Mouse (Mus musculus): ENCODE data around the gene Ccnd3.

DNA sequence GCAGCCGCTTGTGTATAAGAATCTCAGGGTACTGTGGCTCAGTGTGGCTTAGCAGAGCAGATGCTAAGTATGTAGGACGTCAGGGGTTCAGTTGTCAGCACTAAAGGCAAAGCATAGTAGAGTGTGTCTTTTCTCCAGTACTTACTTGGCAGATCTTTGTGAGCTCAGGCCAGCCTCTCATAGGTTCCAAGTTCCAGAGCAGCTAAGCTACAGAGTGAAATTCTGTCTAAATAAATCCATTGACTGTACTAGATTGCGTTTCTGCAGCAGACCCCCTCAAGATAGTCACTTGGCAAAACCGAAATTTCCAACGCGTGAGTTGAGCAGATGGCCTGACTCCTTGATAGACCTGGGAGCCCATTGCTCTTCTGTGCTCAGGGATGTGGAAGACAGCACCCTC, 20.1 kb downstream of the Ccnd3 start:
- TF ChIP-seq CTCF (IDR thresholded peaks at IDR 0.05) (no peak), EP300 (IDR thresholded peaks at IDR 0.05) (no peak)
